Mouse (Mus musculus) left cerebral cortex, adult 9 months (tissue): ENCODE data around the gene Pde11a.

ENCODE experiments used
- DNase-seq, 2 experiments: peaks; one replicate each; pipeline ENCODE4 v3.0.0; 2022; ENCODE audit warnings: low spot score in 2 of 2

Gene Pde11a

GRCm38 (mm10) chr2:76320336-76320735 lies 18.2 kb downstream of the Pde11a start:
- no peak for DNase-seq

DNA sequence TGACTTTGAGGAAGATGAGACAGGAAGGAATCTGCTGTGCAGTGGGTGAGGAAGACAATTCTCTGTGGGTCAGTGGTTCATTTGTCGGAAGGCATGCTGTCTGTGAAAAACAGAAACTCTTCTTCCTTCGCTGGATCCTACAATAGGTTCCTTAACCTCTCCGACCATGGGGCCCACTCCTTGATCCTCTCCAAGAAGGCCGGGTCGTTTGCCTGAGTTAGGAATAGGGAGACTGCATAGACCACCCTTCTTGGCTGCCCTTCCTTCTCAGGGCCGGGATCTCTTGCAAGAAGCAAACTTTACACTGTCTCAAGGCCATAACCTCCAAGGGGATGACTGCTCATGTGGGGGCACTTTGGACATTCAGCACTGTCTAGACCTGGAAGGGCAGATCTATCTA lies 19.3 kb downstream of the Pde11a start:
- no peak for DNase-seq

DNA sequence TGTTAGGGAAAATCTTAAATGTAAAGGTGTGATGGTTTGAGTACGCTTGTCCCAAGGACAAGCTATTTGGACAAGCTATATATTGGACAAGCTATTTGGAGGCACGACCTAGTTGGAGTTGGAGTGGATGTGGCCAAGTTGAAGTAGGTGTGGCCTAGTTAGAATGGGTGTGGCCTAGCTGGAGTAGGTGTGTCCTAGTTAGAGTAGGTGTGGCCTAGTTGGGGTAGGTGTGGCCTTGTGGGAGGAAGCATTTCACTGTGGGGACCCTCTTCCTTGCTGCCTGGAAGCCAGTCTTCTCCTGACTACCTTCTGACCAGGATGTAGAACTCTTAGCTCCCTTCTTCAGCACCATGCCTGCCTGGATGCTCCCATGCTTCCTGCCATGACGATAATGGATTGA lies 50.9 kb downstream of the Pde11a start:
- DNase-seq, result no peak

DNA sequence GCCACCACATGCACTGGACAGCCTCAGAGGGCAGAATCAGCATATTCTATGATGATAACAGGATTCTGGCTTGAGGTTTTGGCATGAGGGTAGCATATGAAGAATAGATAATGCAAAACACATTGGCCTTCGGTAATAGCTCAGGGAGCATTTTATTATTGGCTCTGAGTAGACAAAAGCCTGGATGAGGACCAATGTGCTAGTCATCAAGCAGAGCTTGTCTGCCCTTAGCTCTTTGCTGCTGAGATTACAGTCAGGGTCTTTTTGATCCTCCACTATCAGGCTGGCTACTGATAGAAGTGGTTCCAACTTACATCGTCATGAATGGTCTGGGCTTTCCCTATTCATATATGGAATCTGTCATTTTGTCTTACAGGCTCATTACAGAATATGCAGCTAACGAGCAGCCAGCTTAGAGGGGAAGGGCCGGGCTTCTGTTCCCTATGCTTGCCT lies 52.3 kb downstream of the Pde11a start:
- no peak for DNase-seq

DNA sequence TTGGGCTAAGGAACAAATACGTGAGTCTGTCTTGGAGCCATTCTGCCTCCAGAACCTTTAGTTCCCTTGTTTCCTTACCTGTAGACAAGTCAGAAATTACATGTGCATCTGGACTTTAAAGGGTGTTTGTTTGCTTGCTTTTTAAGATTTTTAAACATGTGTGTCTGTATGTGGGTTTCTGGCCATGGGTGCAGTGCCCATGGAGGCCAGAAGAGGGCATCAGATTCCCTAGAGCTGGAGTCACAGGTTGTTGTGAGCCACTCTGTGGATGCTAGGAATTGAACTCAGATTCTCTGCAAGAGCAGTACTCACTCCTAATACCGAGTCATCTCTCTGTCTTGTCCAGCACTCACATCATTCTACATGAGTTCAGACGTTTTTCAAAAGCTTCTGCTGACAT lies 53.4 kb downstream of the Pde11a start:
- no peak for DNase-seq

DNA sequence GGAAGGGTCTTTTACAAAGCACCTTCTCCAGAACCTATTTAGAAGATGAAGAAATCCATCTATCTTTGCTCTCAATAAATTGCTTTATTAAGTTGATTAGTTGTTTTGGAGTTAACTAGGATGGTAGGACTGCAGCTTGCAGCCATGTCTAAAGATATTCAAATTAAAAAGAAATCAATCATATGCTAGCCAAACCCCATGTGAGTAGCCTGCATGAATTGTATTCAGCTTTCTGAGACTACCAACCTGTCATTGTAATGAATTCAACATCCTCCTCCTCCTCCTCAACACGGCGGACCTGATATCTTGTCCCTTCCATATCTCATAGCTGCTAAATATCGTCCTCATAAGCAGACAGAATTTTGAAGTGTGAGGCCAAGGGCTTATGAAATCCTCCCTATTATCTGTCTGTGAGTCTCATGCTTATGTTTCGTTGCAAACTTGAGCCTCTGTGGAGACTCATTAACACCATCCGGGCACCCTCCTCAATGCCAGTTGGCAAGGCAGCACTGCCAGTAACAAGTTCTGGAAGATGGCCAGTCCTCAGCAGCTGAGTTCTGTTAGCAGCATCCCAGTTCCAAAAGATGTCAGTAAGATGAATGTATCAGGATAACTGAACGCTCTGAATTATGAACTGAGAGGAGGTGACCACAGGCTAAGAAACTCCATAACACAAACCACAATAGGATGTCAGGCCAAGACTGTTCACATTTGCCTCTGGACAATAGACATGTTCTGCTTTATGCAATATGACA lies 55.0 kb downstream of the Pde11a start:
- DNase-seq, result peak; percentile 35 to 79

DNA sequence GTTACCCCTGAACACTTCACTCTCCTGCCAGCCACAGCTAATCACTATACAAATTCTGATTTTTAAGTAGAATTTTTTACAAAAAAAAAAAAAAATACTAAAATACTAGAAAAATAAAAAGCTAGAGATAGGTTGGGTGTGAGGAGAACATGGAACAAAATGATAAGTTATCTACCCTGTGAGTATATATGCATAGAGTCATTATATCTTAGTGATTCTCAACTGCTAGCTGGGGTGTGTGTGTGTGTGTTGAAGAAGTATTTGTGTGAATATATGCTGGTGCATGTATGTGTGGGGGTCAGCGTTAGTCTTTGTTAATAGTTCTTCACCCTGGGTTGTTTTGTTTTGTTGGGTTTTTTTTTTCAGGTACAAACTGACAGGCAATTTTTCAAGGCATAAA lies 69.1 kb downstream of the Pde11a start:
- DNase-seq, result no peak

DNA sequence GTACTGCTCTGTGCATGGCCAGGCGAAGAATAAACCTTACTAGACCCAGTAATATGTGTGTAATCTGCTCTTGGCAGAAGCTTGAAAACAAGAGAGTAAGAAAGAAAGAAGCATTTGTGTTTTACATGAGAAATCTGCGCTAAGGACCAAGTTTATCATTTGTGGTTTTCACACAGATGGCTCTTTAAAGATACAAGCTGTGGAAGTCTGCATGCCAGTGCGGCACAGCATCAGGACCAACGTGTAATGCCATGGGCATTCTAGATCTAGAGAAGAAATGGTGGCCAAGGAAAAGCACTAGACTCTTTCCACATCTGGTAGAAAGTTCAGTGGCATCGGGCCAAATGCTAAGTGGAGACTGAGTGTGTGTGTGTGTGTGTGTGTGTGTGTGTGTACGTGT lies 71.2 kb downstream of the Pde11a start:
- no peak for DNase-seq

DNA sequence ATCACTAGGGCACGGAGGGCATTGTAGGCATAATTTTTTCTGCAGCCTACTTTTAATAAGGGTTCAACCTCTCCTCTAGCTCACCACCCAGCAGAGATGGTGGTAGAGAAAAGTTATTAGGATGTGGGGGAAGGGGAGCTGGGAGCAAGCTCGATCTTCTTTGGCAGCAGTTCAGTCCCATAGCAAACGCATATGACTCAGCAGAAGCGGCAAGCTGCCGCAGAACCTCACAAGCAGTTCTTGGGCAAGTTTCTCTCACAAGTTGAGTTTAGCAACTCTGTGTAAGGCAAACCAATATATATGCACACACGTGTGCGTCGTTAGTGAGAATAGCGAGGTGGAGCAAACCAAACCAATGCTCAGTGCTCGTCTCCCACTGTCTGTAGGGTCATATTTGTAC lies 72.0 kb downstream of the Pde11a start:
- DNase-seq, result peak in 1 of 2 experiments; percentile 49

GRCm38 (mm10) chr2:76264258-76264657 lies 74.3 kb downstream of the Pde11a start:
- no peak for DNase-seq

DNA sequence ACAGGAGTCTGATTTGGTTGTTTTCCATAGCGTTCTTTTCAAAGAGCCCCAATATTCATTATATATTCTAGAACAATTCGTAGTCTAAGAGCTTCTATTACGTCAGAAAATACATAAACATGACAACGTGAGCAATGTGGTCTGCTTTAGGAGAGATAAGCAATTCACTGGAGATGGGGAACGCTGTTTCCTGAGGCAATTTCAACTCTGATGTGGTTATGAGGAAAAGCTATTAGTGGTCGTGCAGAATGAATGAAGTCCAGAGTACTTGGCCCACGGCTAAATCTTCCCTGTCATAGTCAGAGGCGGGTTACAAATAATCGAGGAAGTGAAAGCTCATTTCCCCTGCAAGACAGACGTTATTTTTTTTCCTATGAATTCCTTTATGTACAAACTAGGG lies 75.9 kb downstream of the Pde11a start:
- DNase-seq, result no peak

GRCm38 (mm10) chr2:76254833-76255232 lies 83.7 kb downstream of the Pde11a start:
- DNase-seq, result peak in 1 of 2 experiments; percentile 80

- DNase-seq, result no peak
Measured at GRCm38 (mm10) chr2:76251379-76251778, 87.2 kb downstream of the Pde11a start.

GRCm38 (mm10) chr2:76248242-76248641 lies 90.3 kb downstream of the Pde11a start:
- DNase-seq, result no peak

DNA sequence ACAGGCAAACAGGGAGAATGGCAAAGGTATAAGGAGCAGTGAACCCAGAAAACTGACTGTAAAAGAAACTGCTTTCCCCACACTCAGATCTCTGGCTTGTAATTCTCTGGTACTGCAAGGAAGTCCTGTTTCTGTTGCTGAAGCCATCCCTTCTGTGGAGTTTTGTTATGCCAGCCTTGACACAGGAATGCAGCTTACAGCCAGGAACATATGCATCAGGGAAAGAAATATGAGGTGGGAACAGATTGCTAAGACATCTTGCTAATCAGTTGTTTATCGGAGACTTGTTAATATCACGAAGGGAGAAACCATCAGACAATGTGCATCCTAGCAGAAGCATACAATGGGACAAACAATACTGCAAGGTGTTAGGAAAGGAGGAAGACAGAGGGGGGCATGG lies 99.4 kb downstream of the Pde11a start:
- DNase-seq, result no peak

DNA sequence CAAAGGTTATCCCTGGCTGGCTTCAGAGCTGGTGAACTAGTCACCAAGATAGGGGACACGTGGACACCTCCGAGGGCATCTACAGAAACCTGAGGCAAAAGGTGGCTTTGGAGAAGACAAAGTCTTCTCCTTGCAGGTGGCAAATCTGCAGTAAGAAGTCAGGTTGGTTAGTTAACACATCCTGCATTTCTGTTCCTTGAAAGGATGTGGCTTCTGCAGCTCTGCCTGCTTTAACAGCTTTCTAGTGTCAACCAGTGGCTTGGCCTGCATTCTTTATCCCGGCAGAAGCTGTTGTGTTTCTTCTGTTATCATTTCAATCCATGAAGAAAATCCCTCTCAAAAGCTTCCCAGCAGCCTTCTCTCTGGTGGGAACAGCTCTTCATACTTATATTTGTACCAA lies 100.1 kb downstream of the Pde11a start:
- DNase-seq, result no peak

DNA sequence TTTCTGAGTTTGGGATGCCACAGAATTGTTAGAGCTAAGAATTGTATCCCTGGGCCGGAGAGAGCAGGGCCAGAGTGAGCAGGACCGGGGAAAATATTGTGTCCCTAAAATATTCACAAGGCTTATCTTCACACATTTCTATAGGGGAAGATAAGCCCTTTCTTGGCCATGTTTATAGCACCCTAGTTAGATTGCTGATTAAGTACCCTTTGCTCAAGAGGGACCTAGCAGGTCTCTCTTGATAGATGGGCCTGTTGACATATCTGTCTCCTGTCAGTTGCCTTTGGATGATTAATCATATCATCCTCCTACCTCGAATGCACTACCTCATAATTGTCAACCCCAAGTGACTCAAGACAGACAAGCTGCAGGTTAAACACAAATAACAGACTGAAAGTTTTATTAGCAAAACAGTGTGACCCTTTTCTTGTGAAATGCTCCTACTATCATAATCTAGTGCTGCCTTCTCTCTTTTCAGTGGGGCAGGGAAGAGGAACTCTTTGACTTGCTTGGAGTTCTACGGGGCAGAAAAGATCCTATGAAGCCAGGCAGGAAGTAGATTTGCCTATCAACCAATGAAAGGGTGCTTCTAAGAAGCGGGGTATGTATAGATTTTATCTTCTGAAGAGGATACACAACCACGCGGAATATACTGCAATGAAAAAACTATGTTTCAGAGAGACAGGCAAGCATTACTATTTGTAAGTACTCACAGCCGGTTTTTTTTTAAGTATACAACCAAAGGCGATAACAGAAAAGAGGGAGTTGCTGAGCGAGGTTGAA lies 100.7 kb downstream of the Pde11a start:
- DNase-seq, result no peak

GRCm38 (mm10) chr2:76220364-76221108 lies 118.0 kb downstream of the Pde11a start:
- DNase-seq, result no peak

DNA sequence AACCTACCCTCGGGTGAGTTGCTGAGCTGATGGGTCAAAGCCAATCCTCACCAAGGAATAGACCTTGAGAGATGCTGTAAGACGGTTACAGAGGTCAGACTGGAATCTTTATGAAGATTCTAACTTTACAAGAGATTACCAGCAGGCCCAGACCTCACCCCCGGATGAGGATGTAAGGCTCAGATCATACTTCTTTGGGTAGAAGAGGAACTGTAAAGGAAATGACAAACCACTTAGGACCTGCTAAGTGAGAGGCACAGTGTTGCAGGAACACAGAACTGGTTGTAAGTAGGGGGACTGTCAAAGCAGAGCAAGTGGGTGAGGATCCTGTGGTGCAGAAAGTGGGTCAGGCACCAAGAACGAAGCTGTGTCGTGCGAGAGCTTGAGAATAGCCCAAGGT lies 119.0 kb downstream of the Pde11a start:
- no peak for DNase-seq

GRCm38 (mm10) chr2:76216146-76216545 lies 122.4 kb downstream of the Pde11a start:
- DNase-seq, result no peak

GRCm38 (mm10) chr2:76215219-76215618 lies 123.4 kb downstream of the Pde11a start:
- DNase-seq, result no peak

DNA sequence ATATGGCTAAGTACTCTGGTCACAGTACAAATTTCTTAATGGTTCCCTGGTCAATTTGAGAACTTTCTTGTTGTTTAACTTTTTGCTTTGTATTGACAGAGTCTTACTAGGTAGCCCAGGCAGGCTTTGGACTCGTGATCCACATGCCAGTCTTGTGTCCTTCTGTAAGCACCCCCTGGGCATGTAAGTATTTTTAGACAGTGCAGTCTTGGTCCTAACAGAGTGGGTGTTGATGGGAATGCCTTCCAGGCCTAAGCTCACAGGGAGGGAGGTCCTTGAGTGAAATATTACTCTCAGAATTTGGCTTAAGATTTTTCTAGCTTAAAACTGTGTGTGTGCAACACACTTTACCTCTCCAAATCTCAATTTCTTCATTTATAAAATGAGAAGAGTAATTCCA lies 153.4 kb downstream of the Pde11a start:
- no peak for DNase-seq
